Mouse (Mus musculus): Measurements from ENCODE around the gene Zyg11a.

GRCm38 (mm10) chr4:108182278-108182677, 35.6 kb downstream of the Zyg11a start:
- TF ChIP-seq CTCF (IDR thresholded peaks at IDR 0.05; ENCODE audit: low read depth) (no peak), EP300 (IDR thresholded peaks at IDR 0.05; ENCODE audit: low read depth) (no peak)

All from liver, embryonic 14.5 days (tissue).